Mouse (Mus musculus) CH12.LX (cell line): ENCODE measurements around the gene Ggt7. TPM values are rescaled to one million over a fixed set of nuclear protein-coding genes. Genes with fewer than 3 reads are reported as not detected.

ENCODE experiments used
- DNase-seq: peaks from one replicate; pipeline ENCODE4 v3.0.0-alpha.2; 2013; ENCODE audit errors: extremely low read depth
- H3K27ac ChIP-seq: 2 replicates; pipeline ENCODE4 v1.5.1; 2012; ENCODE audit warnings: low read depth, mild to moderate bottlenecking, control low read depth, moderate library complexity; ENCODE audit not compliant: insufficient read depth
- H3K27me3 ChIP-seq: replicated peaks from 2 replicates; pipeline ENCODE3; 2012; ENCODE audit warnings: inconsistent platforms
- H3K36me3 ChIP-seq, 2 experiments: replicated peaks in 1 of 2; 2 replicates each; pipeline versions ENCODE3 to v1.6.1; 2012; ENCODE audit warnings: inconsistent platforms in 1 of 2, low read length in 1 of 2, mild to moderate bottlenecking in 1 of 2, mixed read lengths in 1 of 2, moderate library complexity in 1 of 2; ENCODE audit not compliant: control insufficient read depth in 1 of 2, insufficient read depth in 1 of 2
- H3K4me1 ChIP-seq, 2 experiments: 2 replicates each; pipeline ENCODE4 v1.6.1; 2012; ENCODE audit warnings: inconsistent platforms in 1 of 2, moderate library complexity in 1 of 2; ENCODE audit not compliant: insufficient read depth in 2 of 2, control insufficient read depth in 1 of 2
- H3K4me2 ChIP-seq: 2 replicates; pipeline ENCODE4 v1.6.1; 2012; ENCODE audit warnings: low read depth, mild to moderate bottlenecking, control low read depth; ENCODE audit not compliant: poor library complexity, insufficient read depth, severe bottlenecking
- H3K4me3 ChIP-seq, 3 experiments: fragments of 150-350 bp in 1 of 3; sonication (generic) in 1 of 3; replicated peaks in 1 of 3; 2 replicates each; pipeline versions ENCODE3 to v1.5.1; 2011 to 2012; ENCODE audit warnings: low read depth in 2 of 3, low read length in 2 of 3, mild to moderate bottlenecking in 2 of 3, moderate library complexity in 2 of 3, control low read depth in 1 of 3, improper control_type of control experiment in 1 of 3, inconsistent platforms in 1 of 3, mixed read lengths in 1 of 3; ENCODE audit not compliant: poor library complexity in 1 of 3
- H3K79me2 ChIP-seq: replicated peaks from 2 replicates; pipeline ENCODE4 v1.6.1; 2012; ENCODE audit warnings: mild to moderate bottlenecking, moderate library complexity; ENCODE audit not compliant: control insufficient read depth, poor library complexity, insufficient read depth, severe bottlenecking; ENCODE audit errors: extremely low read depth
- H3K9ac ChIP-seq: 2 replicates; pipeline ENCODE4 v1.6.1; 2012; ENCODE audit warnings: low read depth, mild to moderate bottlenecking, control low read depth, moderate library complexity; ENCODE audit not compliant: insufficient read depth
- H3K9me3 ChIP-seq: replicated peaks from 2 replicates; pipeline ENCODE3; 2012; ENCODE audit warnings: low read length, inconsistent platforms, mixed read lengths
- CHD1 ChIP-seq: IDR thresholded peaks from 2 replicates; pipeline ENCODE4 v1.6.1; 2012; ENCODE audit warnings: low read depth, low read length, improper control_type of control experiment, inconsistent platforms
- CTCF ChIP-seq, 2 experiments: IDR thresholded peaks in 1 of 2; conservative IDR thresholded peaks in 1 of 2; 2 replicates each; pipeline ENCODE4 v1.5.1; 2011 to 2012; ENCODE audit warnings: low read depth in 2 of 2, low read length in 2 of 2, improper control_type of control experiment in 1 of 2, inconsistent platforms in 1 of 2, mild to moderate bottlenecking in 1 of 2, moderate library complexity in 1 of 2
- E2F4 ChIP-seq: IDR thresholded peaks from 2 replicates; pipeline ENCODE4 v1.6.1; 2011; ENCODE audit warnings: low read depth, low read length, improper control_type of control experiment; ENCODE audit not compliant: insufficient replicate concordance
- JUND ChIP-seq: conservative IDR thresholded peaks from 2 replicates; pipeline ENCODE4 v1.6.1; 2011; ENCODE audit warnings: low read depth, low read length, improper control_type of control experiment
- KAT2A ChIP-seq: IDR thresholded peaks from 2 replicates; pipeline ENCODE4 v1.6.1; 2012; ENCODE audit warnings: low read length, improper control_type of control experiment, inconsistent platforms; ENCODE audit not compliant: insufficient replicate concordance
- MAFK ChIP-seq: IDR thresholded peaks from 2 replicates; pipeline ENCODE4 v1.6.1; 2011; ENCODE audit warnings: low read length, improper control_type of control experiment; ENCODE audit not compliant: insufficient replicate concordance
- MAX ChIP-seq: IDR thresholded peaks from 2 replicates; pipeline ENCODE4 v1.6.1; 2011; ENCODE audit warnings: low read length, improper control_type of control experiment
- MXI1 ChIP-seq: IDR thresholded peaks from 2 replicates; pipeline ENCODE4 v1.6.1; 2011; ENCODE audit warnings: mild to moderate bottlenecking, low read depth, low read length, improper control_type of control experiment
- MYC ChIP-seq: IDR thresholded peaks from 2 replicates; pipeline ENCODE4 v1.6.1; 2011; ENCODE audit warnings: low read depth, mild to moderate bottlenecking, improper control_type of control experiment, low read length
- NELFE ChIP-seq: IDR thresholded peaks from 2 replicates; pipeline ENCODE4 v1.6.1; 2011; ENCODE audit warnings: low read depth, low read length, improper control_type of control experiment
- POLR2A ChIP-seq: IDR thresholded peaks from 2 replicates; pipeline ENCODE4 v1.6.1; 2011; ENCODE audit warnings: low read depth, mild to moderate bottlenecking, improper control_type of control experiment, low read length
- POLR2AphosphoS2 ChIP-seq: IDR thresholded peaks from 2 replicates; pipeline ENCODE4 v1.6.1; 2011; ENCODE audit warnings: low read depth, low read length, improper control_type of control experiment
- SIN3A ChIP-seq: IDR thresholded peaks from 2 replicates; pipeline ENCODE4 v1.6.1; 2012; ENCODE audit warnings: low read length, improper control_type of control experiment, inconsistent platforms
- ZC3H11A ChIP-seq: IDR thresholded peaks from 2 replicates; pipeline ENCODE4 v1.6.1; 2012; ENCODE audit warnings: low read depth, mild to moderate bottlenecking, inconsistent platforms, low read length, improper control_type of control experiment
- ZKSCAN1 ChIP-seq: IDR thresholded peaks from 2 replicates; pipeline ENCODE4 v1.6.1; 2012; ENCODE audit warnings: low read depth, inconsistent platforms, low read length, improper control_type of control experiment, borderline replicate concordance
- dilution Hi-C: fragments of 300-500 bp; cut with MboI; formaldehyde crosslinking; loops from 2 replicates; pipeline ENCODE4 v1.14.3; 2020; ENCODE audit warnings: low sequenced_read_pairs; ENCODE audit not compliant: extremely low pct_unique_long_range_greater_than_20kb, extremely low pct_ligation_motif_present
- in situ Hi-C: fragments of 300-500 bp; cut with MboI; formaldehyde crosslinking; loops from 3 replicates; pipeline ENCODE4 v1.14.3; 2019; ENCODE audit warnings: low sequenced_read_pairs, low pct_ligation_motif_present, low pct_unique_long_range_greater_than_20kb, mixed read lengths
- polyA plus RNA-seq: library from polyadenylated mRNA; unstranded; fragments of >175 nt; gene quantifications from 2 replicates; pipeline ENCODE4 v1.2.1, GENCODE M21; 2012; ENCODE audit warnings: low read depth; ENCODE audit not compliant: insufficient read length
- total RNA-seq, 2 experiments: library from RNA; depleted of rRNA; stranded (reverse); fragments of 300-350 nt in 1 of 2; fragments of >200 nt in 1 of 2; gene quantifications; 2 replicates each; pipeline ENCODE4 v1.2.3; 2012 to 2014

The Ggt7 gene
- total and polyA plus RNA-seq, 3 experiments: 1.7 to 16.5 (median 2.9) TPM

DNA sequence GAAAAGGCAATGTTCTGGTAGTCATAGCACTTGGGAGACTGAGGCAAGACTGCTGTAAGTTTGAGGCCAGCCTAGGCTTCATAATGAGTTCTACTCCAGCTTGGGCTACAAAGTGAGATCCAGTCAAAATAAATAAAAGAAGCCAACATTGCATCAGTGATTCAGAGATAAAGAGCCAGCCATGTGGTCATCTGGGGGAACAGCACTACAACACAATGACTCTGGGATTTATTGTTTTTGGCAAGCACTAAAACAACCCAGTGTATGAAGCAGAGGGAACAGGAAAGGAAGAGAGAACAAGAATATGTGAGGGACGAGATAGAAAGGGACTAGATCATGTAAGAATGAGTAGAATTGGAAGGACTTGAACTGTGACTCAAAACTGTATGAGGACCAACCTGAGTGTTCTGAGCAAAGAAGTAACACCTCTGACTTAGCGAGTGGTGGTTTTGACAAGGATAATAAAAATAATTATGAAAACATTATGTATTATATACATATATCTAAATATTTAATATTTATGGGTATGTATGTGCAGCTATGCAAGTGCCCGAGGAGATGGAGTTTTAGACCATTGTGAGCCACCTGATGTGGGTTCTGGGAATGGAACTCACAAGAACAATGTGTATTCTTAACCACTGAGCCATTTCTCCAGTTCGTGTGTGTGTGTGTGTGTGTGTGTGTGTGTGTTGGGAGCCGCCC lies 19.9 kb upstream of the Ggt7 start:
- Histone ChIP-seq H3K9ac (peak overlapping the region; percentile 82), H3K79me2 (no peaks in the 10 kb centered on the region), H3K27me3 (no peaks in the 10 kb centered on the region), H3K4me1 (peaks cover 8 to 37% of the 10 kb centered on the region in 2 experiments; a peak in 3 of 4 replicates), H3K9me3 (no peaks in the 10 kb centered on the region), H3K4me2 (peak overlapping the region; percentile 93), H3K36me3 (no peaks in the 10 kb centered on the region), H3K4me3 (peak overlapping the region; percentile 26 to 45 (median 40))
- dilution Hi-C loops: no loop called here
- in situ Hi-C loops: no loop called here
- TF ChIP-seq POLR2A (peak; percentile 53; the same call in 1 of the 2 replicates), NELFE (no peak), CHD1 (peak; percentile 52; the same call in 1 of the 2 replicates), JUND (no peak)
- TF ChIP-seq, all 38 proteins: peak for 2
- peak overlapping the region; percentile 60; the same call in 1 of the 2 replicates for H3K27ac ChIP-seq
- peak; percentile 50 for DNase-seq

DNA sequence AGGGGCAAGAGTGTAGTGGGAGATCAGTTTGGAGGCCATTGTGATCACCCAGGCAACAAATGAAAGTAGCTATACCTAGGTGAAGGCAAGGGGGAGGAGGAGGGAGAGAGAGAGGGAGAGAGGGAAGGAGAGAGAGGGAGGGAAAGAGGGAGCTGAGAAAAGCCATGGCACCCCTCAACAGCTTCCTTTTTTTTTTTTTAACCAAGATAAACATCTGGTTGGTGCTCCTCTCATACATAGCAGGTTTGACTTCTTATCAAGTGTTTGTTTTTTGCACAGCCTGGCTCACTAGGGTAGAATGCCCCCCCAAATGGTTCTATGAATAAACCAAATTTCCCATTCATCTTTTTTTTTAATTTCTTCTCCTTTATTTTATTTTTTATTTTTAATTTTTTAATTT lies 18.3 kb upstream of the Ggt7 start:
- dilution Hi-C loops: no loop called here
- no peak overlapping the region for H3K9ac ChIP-seq
- no peak overlapping the region for H3K27ac ChIP-seq
- no peak for TF ChIP-seq CTCF (conservative IDR thresholded peaks at IDR 0.05 in 1 of 2, IDR thresholded peaks at IDR 0.05 in 1 of 2; ENCODE audit: low read depth in 2 of 2, low read length in 2 of 2)
- TF ChIP-seq ZC3H11A: no peak
- no peak for TF ChIP-seq SIN3A
- TF ChIP-seq, all 38 proteins: peak for 0
- peaks cover 7 to 33% of the 10 kb centered on the region in 2 experiments; a peak in 3 of 4 replicates for H3K4me1 ChIP-seq
- H3K36me3 ChIP-seq: no peaks in the 10 kb centered on the region
- H3K79me2 ChIP-seq: no peaks in the 10 kb centered on the region
- no peaks in the 10 kb centered on the region for H3K27me3 ChIP-seq
- H3K4me2 ChIP-seq: no peak overlapping the region
- no peak for DNase-seq
- in situ Hi-C loops: no loop called here
- H3K9me3 ChIP-seq: no peaks in the 10 kb centered on the region
- H3K4me3 ChIP-seq: no peak overlapping the region

DNA sequence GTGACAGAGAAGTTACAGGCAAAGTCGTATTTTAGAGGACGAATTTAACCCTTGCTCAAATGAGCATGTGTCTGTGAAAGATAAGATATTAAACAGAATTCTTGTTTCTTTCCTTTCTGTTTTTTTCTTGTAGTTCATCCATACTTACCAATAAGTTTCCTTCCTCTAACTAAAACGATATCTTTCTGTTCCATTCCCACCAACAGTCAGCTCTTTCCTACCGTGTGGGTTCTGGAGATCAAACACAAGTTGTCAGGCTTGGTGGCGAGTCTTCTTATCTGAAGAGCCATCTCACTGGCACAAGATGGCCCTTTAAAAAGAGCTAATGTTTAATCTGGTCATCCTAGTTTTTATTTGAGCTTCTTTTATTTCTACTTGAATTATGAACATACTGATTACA lies 9.3 kb upstream of the Ggt7 start:
- H3K27me3 ChIP-seq: no peaks in the 10 kb centered on the region
- H3K36me3 ChIP-seq: no peaks in the 10 kb centered on the region

More for the DNA sequence above, 9.3 kb upstream of the Ggt7 start:
- dilution Hi-C loops: no loop called here
- Histone ChIP-seq H3K79me2 (no peaks in the 10 kb centered on the region), H3K9ac (no peak overlapping the region), H3K4me1 (peaks cover 0 to 5% of the 10 kb centered on the region in 2 experiments; a peak in 2 of 4 replicates), H3K9me3 (no peaks in the 10 kb centered on the region), H3K4me3 (no peak overlapping the region), H3K27ac (no peak overlapping the region), H3K4me2 (no peak overlapping the region)
- no peak for DNase-seq
- TF ChIP-seq ZKSCAN1 (no peak), MAX (no peak), MXI1 (no peak), KAT2A (no peak), POLR2AphosphoS2 (no peak), MAFK (no peak), E2F4 (no peak), MYC (no peak), CTCF (conservative IDR thresholded peaks at IDR 0.05 in 1 of 2, IDR thresholded peaks at IDR 0.05 in 1 of 2; ENCODE audit: low read depth in 2 of 2, low read length in 2 of 2) (no peak)
- in situ Hi-C loops: no loop called here
